Mouse (Mus musculus): ENCODE results near the gene Ptprd.

GRCm38 (mm10) chr4:76262727-76263126 lies 1949.0 kb downstream of the Ptprd start:
- no peak for TF ChIP-seq POLR2A (IDR thresholded peaks at IDR 0.05; ENCODE audit: borderline replicate concordance, control insufficient read depth, low read depth, low read length)
- TF ChIP-seq CTCF (IDR thresholded peaks at IDR 0.05; ENCODE audit: control insufficient read depth, insufficient read depth, low read length) = no peak
